ENCODE assay signal across 9 mouse cellular contexts in genomic region chr2:72474531-72475287, GRCm38 (mm10). TPM values are rescaled to one million over a fixed set of nuclear protein-coding genes. Genes with fewer than 3 reads are reported as not detected.
A peak's percentile ranks its signal among the peaks of the same experiment; 100 is the strongest.
DNase-seq lines count a peak whose midpoint lies in the region; ATAC-seq lines count a peak whose summit lies in the region.
"Had no signal": no experiment of that assay in that cellular context is flagged by ENCODE, and none has a peak within 500 bp of the region (broad histone marks: within the 10 kb centered on the region; RNA-seq: fewer than 3 reads in every experiment).

No protein-coding gene starts in this region.

- H3K4me3 ChIP-seq in kidney, embryonic 16.5 days (ENCODE audit: low read length): peak overlapping the region; percentile 86; the same call in 1 of the 2 replicates
- no peak overlapping the region for H3K4me3 ChIP-seq in embryonic facial prominence, embryonic 12.5 days
- H3K4me3 ChIP-seq in macrophage (ENCODE audit: inconsistent target): no peak overlapping the region

- H3K4me1 ChIP-seq in kidney, embryonic 16.5 days (ENCODE audit: insufficient read depth, low read length): peaks cover 25% of the 10 kb centered on the region
- H3K4me1 ChIP-seq in embryonic facial prominence, embryonic 12.5 days: peaks cover 20% of the 10 kb centered on the region

- no peaks in the 10 kb centered on the region for H3K9me3 ChIP-seq in kidney, embryonic 16.5 days (ENCODE audit: low read length)
- H3K9me3 ChIP-seq in embryonic facial prominence, embryonic 12.5 days: no peaks in the 10 kb centered on the region
- H3K9me3 ChIP-seq: neural tube, embryonic 13.5 days had no signal

- WGBS in kidney, embryonic 16.5 days: 39% methylated on average over 7 of the region's 7 CpGs
- 38% methylated on average over 7 of the region's 7 CpGs for WGBS in embryonic facial prominence, embryonic 12.5 days
- 43% methylated on average over 7 of the region's 7 CpGs for WGBS in macrophage (ENCODE audit: missing documents)

- H3K27ac ChIP-seq in kidney, embryonic 16.5 days (ENCODE audit: low read length): no peak overlapping the region
- H3K27ac ChIP-seq in embryonic facial prominence, embryonic 12.5 days: no peak overlapping the region
- 0 out of 2 replicates have a peak overlapping the region, but pooled peaks have one; percentile 19 for H3K27ac ChIP-seq in macrophage
- H3K27ac ChIP-seq: neural tube, embryonic 13.5 days had no signal

- H3K36me3 ChIP-seq in kidney, embryonic 16.5 days (ENCODE audit: insufficient read depth, low read length): peaks cover 5% of the 10 kb centered on the region; the same call in 1 of the 2 replicates
- 0 out of 2 replicates have a peak, but pooled peaks cover 7% of the 10 kb centered on the region for H3K36me3 ChIP-seq in embryonic facial prominence, embryonic 12.5 days
- H3K36me3 ChIP-seq in macrophage (ENCODE audit: inconsistent target): no peaks in the 10 kb centered on the region
- H3K36me3 ChIP-seq: neural tube, embryonic 13.5 days had no signal

- ATAC-seq in kidney, embryonic 16.5 days (ENCODE audit: low FRiP score, low TSS enrichment): no peak
- no peak for ATAC-seq in embryonic facial prominence, embryonic 12.5 days (ENCODE audit: insufficient number of reproducible peaks, insufficient read depth, low FRiP score, low TSS enrichment)

- DNase-seq in kidney, postnatal 36 days: no peak
- peak; percentile 17 for DNase-seq in NIH3T3 (ENCODE audit: low read depth)
- DNase-seq in left cerebral cortex, adult 11 months (ENCODE audit: low spot score): no peak
- no peak for DNase-seq in adrenal gland, postnatal 36 days
- no peak for DNase-seq in cerebellum, postnatal 36 days

- peaks cover 33% of the 10 kb centered on the region for H3K79me2 ChIP-seq in macrophage (ENCODE audit: inconsistent target)

- peak overlapping the region; percentile 86 for H3K4me2 ChIP-seq in kidney, embryonic 16.5 days (replicated peaks; ENCODE audit: low read depth, low read length)
- peak overlapping the region; percentile 72 for H3K4me2 ChIP-seq in embryonic facial prominence, embryonic 12.5 days (replicated peaks)

- no peaks in the 10 kb centered on the region for H3K27me3 ChIP-seq in kidney, embryonic 16.5 days (ENCODE audit: insufficient read depth, low read length)
- no peaks in the 10 kb centered on the region for H3K27me3 ChIP-seq in embryonic facial prominence, embryonic 12.5 days

- 0 out of 2 replicates have a peak overlapping the region, but pooled peaks have one; percentile 88 for H3K9ac ChIP-seq in kidney, embryonic 16.5 days (replicated peaks; ENCODE audit: low read length)
- H3K9ac ChIP-seq in embryonic facial prominence, embryonic 12.5 days: 0 out of 2 replicates have a peak overlapping the region, but pooled peaks have one; percentile 82

RNA-seq across cellular contexts. Expression of gene Cdca7, which starts 1.2 kb away (rescaled TPM):
- 159 and 165 TPM in 2 replicates for polyA plus RNA-seq in kidney, embryonic 16.5 days (2015; fragmentation: Nextera tagmentation; extraction: Ambion mirVana)
- 179 and 184 TPM in 2 replicates for polyA plus RNA-seq in embryonic facial prominence, embryonic 12.5 days (2016; fragmentation: Nextera tagmentation; extraction: Ambion mirVana)
- 1 to 10 TPM in 20 of 26 experiments, under 1 TPM in 5, not detected in 1; 0.37 to 6.9 (median 2.0) TPM for total RNA-seq in macrophage (2018; cell fraction: chromatin; rRNA removed)
- total RNA-seq in macrophage (2018; cell fraction: cytosol; rRNA removed): 1 to 10 TPM in 24 of 26 experiments, under 1 TPM in 2; 0.48 to 5.5 (median 2.5) TPM
- total RNA-seq in macrophage (2018; cell fraction: nucleus; rRNA removed): 10 to 100 TPM in 1 of 26 experiments, 1 to 10 TPM in 22, under 1 TPM in 3; 0.53 to 37.8 (median 2.1) TPM
- 2.8 to 28.1 TPM (median 5.1 TPM) in 3 replicates for polyA plus RNA-seq in macrophage (2018)
- 1 to 10 TPM; 3.6 to 4.3 TPM for total RNA-seq in adrenal gland, postnatal 36 days (2021)
